Comparison of ENCODE assay signal across 22 mouse cellular contexts in genomic region chr11:8450540-8450939, GRCm38 (mm10).
DNase-seq lines count a peak whose midpoint lies in the region; ATAC-seq and TF ChIP-seq lines count a peak whose summit lies in the region.
"Had no signal": no experiment of that assay in that cellular context is flagged by ENCODE, and none has a peak within 500 bp of the region (broad histone marks: within the 10 kb centered on the region; RNA-seq: fewer than 3 reads in every experiment).

No protein-coding gene starts in this region.

- peaks cover 4% of the 10 kb centered on the region; the same call in 1 of the 2 replicates for H3K36me3 ChIP-seq in heart, adult 2 months (ENCODE audit: control insufficient read depth, insufficient read depth, low read length)
- H3K36me3 ChIP-seq in kidney, embryonic 16.5 days (ENCODE audit: insufficient read depth, low read length) = peaks cover 49% of the 10 kb centered on the region
- H3K36me3 ChIP-seq: G1E had no signal

- H3K79me2 ChIP-seq in heart, adult 2 months (replicated peaks; ENCODE audit: control insufficient read depth, insufficient read depth, low read length) = no peaks in the 10 kb centered on the region

- TF ChIP-seq POLR2A in heart, adult 2 months (IDR thresholded peaks at IDR 0.05; ENCODE audit: insufficient read depth, low read depth, low read length) = no peak
- TF ChIP-seq POLR2A in embryonic fibroblast, embryonic 13.5 days (IDR thresholded peaks at IDR 0.05; ENCODE audit: low read depth, low read length) = no peak

- no peaks in the 10 kb centered on the region for H3K4me1 ChIP-seq in heart, adult 2 months (ENCODE audit: control insufficient read depth, insufficient read depth, low read length)
- 0 out of 2 replicates have a peak, but pooled peaks cover 5% of the 10 kb centered on the region for H3K4me1 ChIP-seq in kidney, embryonic 16.5 days (ENCODE audit: insufficient read depth, low read length)
- no peaks in the 10 kb centered on the region; the same call in 1 of the 2 replicates for H3K4me1 ChIP-seq in embryonic fibroblast, embryonic 13.5 days (ENCODE audit: control insufficient read depth, insufficient read depth, low read length)
- H3K4me1 ChIP-seq: embryonic facial prominence, embryonic 10.5 days had no signal

- H3K4me2 ChIP-seq in kidney, embryonic 16.5 days (replicated peaks; ENCODE audit: low read depth, low read length) = no peak overlapping the region
- H3K4me2 ChIP-seq: heart, embryonic 13.5 days; hindbrain, embryonic 12.5 days had no signal

- H3K27ac ChIP-seq in heart, adult 2 months = no peak overlapping the region; the same call in 1 of the 2 replicates
- no peak overlapping the region for H3K27ac ChIP-seq in kidney, embryonic 16.5 days (ENCODE audit: low read length)
- peak overlapping the region; percentile 65; the same call in 1 of the 2 replicates for H3K27ac ChIP-seq in embryonic fibroblast, embryonic 13.5 days (ENCODE audit: insufficient read depth, low read length)
- H3K27ac ChIP-seq: embryonic facial prominence, embryonic 10.5 days; forebrain, embryonic 10.5 days; heart, embryonic 13.5 days; hindbrain, embryonic 12.5 days had no signal

- H3K9me3 ChIP-seq in kidney, embryonic 16.5 days (ENCODE audit: low read length) = no peaks in the 10 kb centered on the region
- H3K9me3 ChIP-seq: embryonic facial prominence, embryonic 10.5 days; forebrain, embryonic 10.5 days; heart, embryonic 13.5 days; hindbrain, embryonic 12.5 days had no signal

- intact Hi-C loops in heart, adult 2 months (cut with DNase I) = no loop called here

- H3K4me3 ChIP-seq in heart, adult 2 months = no peak overlapping the region
- H3K4me3 ChIP-seq in kidney, embryonic 16.5 days (ENCODE audit: low read length) = no peak overlapping the region
- H3K4me3 ChIP-seq in embryonic fibroblast, embryonic 13.5 days (ENCODE audit: insufficient read depth, low read length) = no peak overlapping the region
- H3K4me3 ChIP-seq: embryonic facial prominence, embryonic 10.5 days; erythroblast, embryonic 14.5 days; forebrain, embryonic 10.5 days; heart, embryonic 13.5 days; hindbrain, embryonic 12.5 days had no signal

- DNase-seq in heart, adult 11 months = peak; percentile 95
- DNase-seq in heart, adult 2 months = no peak
- DNase-seq in kidney, postnatal 14 days = peak; percentile 44
- peak; percentile 18 for DNase-seq in A20 (ENCODE audit: low read depth, low spot score)
- DNase-seq: adrenal gland, postnatal 36 days; cerebellum, adult 2 months; cerebellum, postnatal 10 days; gastrocnemius, postnatal 36 days; heart, postnatal 4 days had no signal

- no peak for TF ChIP-seq CTCF in heart, adult 2 months (IDR thresholded peaks at IDR 0.05)
- no peak for TF ChIP-seq CTCF in embryonic fibroblast, embryonic 13.5 days (IDR thresholded peaks at IDR 0.05; ENCODE audit: borderline replicate concordance, insufficient read depth, low read length)

- H3K27me3 ChIP-seq in heart, adult 2 months (ENCODE audit: control insufficient read depth, insufficient read depth, low read length) = no peaks in the 10 kb centered on the region
- no peaks in the 10 kb centered on the region for H3K27me3 ChIP-seq in kidney, embryonic 16.5 days (ENCODE audit: insufficient read depth, low read length)
- H3K27me3 ChIP-seq: heart, embryonic 13.5 days; hindbrain, embryonic 12.5 days had no signal

- 42% methylated on average over 4 of the region's 4 CpGs for WGBS in heart, adult 2 months
- 77% methylated on average over 4 of the region's 4 CpGs for WGBS in kidney, embryonic 16.5 days

- no peak overlapping the region for H3K9ac ChIP-seq in heart, adult 2 months (ENCODE audit: low read depth, low read length)
- H3K9ac ChIP-seq in kidney, embryonic 16.5 days (replicated peaks; ENCODE audit: low read length) = no peak overlapping the region
- H3K9ac ChIP-seq: heart, embryonic 13.5 days; hindbrain, embryonic 12.5 days had no signal

- no peak for TF ChIP-seq EP300 in heart, adult 2 months (IDR thresholded peaks at IDR 0.05; ENCODE audit: insufficient read depth, low read depth, low read length)

- ATAC-seq in kidney, embryonic 16.5 days (ENCODE audit: low FRiP score, low TSS enrichment) = no peak
- ATAC-seq in activated CD4-positive, CD25-positive, alpha-beta regulatory T cell, adult 4 months = no peak
- ATAC-seq: CD4-positive, CD25-positive, alpha-beta regulatory T cell, adult 4 months; forebrain, embryonic 14.5 days; hindbrain, embryonic 16.5 days; inflammation-experienced regulatory T-cells, adult 6 months had no signal

Comparison
In these comparisons a context has a peak if more than half of its experiments do, and no peak if none do; other contexts are left out.
1. DNase-seq: peak in heart, adult 11 months (single experiment), kidney, postnatal 14 days (single experiment) and A20 (single experiment); none in heart, adult 2 months (0 of 2).